Mouse (Mus musculus): ENCODE data around the gene Nanos1.

DNA sequence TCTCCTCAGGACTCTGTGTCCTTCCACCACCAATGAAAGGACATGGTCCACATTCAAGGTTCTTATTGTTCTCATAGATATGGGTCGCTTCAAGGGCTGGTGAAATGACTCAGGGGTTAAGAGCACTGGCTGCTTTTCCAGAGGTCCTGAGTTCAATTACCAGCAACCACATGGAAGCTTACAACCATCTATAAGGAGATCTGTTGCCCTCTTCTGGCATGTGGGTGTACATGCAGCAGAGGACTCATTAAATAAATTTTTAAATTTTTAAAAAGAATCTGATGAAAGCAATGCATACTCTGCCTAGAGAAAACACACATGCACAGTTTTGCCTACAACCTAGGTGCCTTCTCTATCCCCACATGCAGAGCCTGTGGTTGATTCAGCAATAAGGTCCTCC lies 15.2 kb upstream of the Nanos1 start:
- TF ChIP-seq POLR2A (IDR thresholded peaks at IDR 0.05; ENCODE audit: insufficient read depth, low read depth, low read length) (no peak), EP300 (IDR thresholded peaks at IDR 0.05; ENCODE audit: insufficient read depth, low read depth, low read length) (no peak), CTCF (IDR thresholded peaks at IDR 0.05) (0 out of 2 replicates have a peak, but pooled peaks have one; percentile 10)
